8 mouse cellular contexts compared by ENCODE assay signal in genomic region chr9:107563029-107563581, GRCm38 (mm10). TPM values are rescaled to one million over a fixed set of nuclear protein-coding genes. Genes with fewer than 3 reads are reported as not detected.
DNase-seq lines count a peak whose midpoint lies in the region; ATAC-seq lines count a peak whose summit lies in the region.

TSS of gene Tusc2 (plus strand) at chr9:107563255.

- peak; percentile 97 for DNase-seq in R1 (ENCODE audit: low read depth, low spot score)
- DNase-seq in cerebellum, postnatal 14 days, result peak; percentile 94 to 95
- peak; percentile 92 to 93 for DNase-seq in frontal cortex, postnatal 14 days (ENCODE audit: low spot score in 2 of 2)
- DNase-seq in layer of hippocampus, postnatal 36 days, result peak; percentile 94 to 95
- peak; percentile 98 for DNase-seq in lung, postnatal 36 days
- peak; percentile 98 for DNase-seq in right cerebral cortex, adult 18-20 months
- peak; percentile 75 for DNase-seq in urinary bladder, postnatal 10 days (ENCODE audit: low spot score)

- H3K9ac ChIP-seq in hindbrain, embryonic 13.5 days, result peak within 1 kb of the TSS; percentile 92

- peak within 1 kb of the TSS; percentile 84 for H3K27ac ChIP-seq in hindbrain, embryonic 13.5 days

- peaks cover 63% of the 10 kb centered on the region for H3K36me3 ChIP-seq in hindbrain, embryonic 13.5 days

- peak within 1 kb of the TSS; percentile 89 for H3K4me2 ChIP-seq in hindbrain, embryonic 13.5 days

- H3K4me1 ChIP-seq in hindbrain, embryonic 13.5 days (replicated peaks), result peaks cover 38% of the 10 kb centered on the region

- under 1% methylated on average over 46 of the region's 46 CpGs for WGBS in hindbrain, embryonic 13.5 days

- ATAC-seq in hindbrain, embryonic 13.5 days (ENCODE audit: low FRiP score), result peak; percentile 95

- H3K4me3 ChIP-seq in hindbrain, embryonic 13.5 days, result peak within 1 kb of the TSS; percentile 97

- no peaks in the 10 kb centered on the region for H3K27me3 ChIP-seq in hindbrain, embryonic 13.5 days

- H3K9me3 ChIP-seq in hindbrain, embryonic 13.5 days, result no peaks in the 10 kb centered on the region

RNA-seq across cellular contexts. Expression of gene Tusc2, which starts in this region (rescaled TPM):
- polyA plus RNA-seq in hindbrain, embryonic 13.5 days (2015; fragmentation: Nextera tagmentation; extraction: Ambion mirVana), result 105 and 108 TPM in 2 replicates
- total RNA-seq in layer of hippocampus, postnatal 36 days (2021), result 10 to 100 TPM; 70.1 to 82.0 TPM

Comparison
In these comparisons a context has a peak if more than half of its experiments do, and no peak if none do; other contexts are left out.
1. Peak in every context shown above with its lines: DNase-seq, ATAC-seq, H3K4me3 ChIP-seq and H3K27ac ChIP-seq.